Mouse (Mus musculus): ENCODE measurements around the gene Cs.

Cs gene

DNA sequence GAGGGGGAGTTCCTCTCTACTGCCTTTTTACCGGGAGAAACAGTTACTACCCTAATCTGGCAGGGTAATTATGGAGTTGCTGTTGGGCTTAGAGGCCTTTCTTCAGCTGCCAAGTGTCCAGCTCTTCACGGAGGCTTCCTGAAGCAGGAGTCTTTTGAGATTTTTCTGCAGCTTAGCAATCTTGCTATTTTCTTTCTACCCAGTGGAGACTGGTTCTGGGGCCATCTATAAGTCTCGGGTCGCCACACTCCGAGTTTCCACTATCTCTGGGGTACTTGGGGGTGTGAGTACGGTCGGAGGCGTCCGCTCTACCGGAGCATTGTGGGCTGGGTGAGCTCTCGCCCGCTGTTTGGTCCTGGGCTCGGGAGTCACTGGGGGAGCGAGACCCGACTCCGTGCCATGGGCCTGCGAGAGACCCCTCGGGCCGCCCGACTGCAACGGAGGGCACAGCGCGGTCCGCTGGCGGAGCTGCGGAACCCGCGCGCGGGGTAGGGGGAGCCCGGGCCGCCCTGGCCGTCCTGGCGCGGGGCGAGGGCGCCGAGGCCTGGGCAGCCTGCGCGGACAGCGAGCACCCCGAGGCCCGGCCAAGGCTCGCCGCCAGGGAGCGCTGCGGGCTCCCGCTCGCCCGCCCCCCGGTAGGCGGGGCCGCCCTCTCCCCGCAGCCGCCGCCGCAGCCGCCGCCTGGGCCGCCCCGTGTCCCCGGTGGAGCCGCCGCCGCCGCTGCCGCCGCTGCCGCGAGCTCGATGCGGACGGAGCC, 39.1 kb downstream of the Cs start, which contains the start of gene Ankrd52:
TSS of gene Ankrd52 (plus strand) at position 661 of the 757 bp plus-strand sequence.
- DNase-seq (ENCODE audit: low spot score), result peak; percentile 85

DNA sequence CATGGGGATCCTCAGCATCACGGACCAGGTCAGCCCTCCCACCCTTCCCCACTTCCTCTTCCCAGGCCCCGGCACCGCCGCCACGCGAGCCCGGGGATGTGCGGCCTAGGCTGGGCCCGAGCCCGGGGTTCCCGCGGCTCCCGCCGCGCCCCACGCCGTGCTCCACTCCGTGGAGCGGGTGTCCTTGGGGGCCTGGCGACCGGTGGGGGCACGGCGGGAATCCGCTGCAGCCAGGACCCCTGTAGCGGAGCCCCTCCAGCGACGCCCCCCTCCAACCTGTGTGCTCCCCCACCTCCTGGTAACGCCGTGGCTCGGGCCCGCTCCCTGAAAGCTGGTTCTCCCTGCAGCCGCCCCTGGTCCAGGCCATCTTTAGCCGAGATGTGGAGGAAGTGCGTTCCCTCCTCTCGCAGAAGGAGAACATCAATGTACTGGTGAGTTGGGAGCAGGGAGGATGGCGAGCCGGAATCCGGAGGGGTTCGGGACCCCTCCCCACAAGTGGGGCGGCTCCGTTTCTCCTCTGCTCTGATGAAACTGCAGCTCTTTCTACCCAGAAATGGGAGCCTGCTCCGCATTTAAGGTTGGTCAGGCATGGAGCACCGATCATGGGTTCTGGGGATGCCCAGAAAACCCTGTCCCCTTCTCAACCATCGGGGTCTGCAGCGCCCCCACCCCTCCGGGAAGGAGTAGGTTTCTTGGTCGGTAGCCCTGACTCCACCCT, 39.8 kb downstream of the Cs start:
- DNase-seq (ENCODE audit: low spot score), result peak; percentile 83

DNA sequence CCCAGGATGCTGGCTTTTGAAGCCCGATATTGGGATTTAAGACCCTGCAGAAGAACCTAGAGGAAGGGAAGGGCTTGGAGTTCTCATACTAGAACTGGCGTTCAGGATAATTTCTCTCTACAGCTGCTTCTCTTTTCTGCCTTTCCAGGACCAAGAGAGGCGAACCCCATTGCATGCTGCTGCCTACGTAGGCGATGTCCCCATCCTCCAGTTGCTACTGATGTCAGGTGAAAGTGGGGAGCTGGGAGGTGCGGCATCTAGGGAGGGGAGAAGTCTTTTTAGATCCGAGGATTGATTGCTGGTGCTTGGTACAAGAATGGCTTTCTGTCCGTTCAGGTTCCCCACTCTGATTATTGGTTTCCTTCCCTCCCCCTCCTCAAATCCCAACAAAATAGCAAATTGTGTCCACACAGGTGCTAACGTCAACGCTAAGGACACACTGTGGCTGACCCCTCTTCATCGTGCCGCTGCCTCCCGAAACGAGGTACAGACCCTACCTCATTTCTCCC, 40.5 kb downstream of the Cs start:
- no peak for DNase-seq (ENCODE audit: low spot score)

DNA sequence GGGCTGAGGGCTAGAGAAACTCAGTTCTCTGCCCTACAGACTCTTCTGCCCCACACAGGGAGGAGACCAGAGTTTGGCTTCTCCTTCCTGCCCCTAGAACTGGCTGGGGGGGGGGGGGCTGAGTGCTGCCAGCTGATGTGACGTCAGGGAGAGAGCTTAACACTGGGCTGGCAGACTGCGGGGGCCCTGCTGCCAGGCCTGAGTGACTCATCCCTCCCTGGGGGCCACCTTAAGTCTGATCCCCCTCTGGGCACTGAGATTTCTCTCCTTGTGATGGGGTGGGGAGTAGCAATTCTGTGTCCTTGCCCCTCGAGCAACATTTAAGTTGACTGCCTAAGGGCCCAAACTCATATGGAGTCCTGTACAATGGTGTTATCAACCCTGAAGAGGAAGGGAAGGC, 40.9 kb downstream of the Cs start:
- no peak for DNase-seq (ENCODE audit: low spot score)

DNA sequence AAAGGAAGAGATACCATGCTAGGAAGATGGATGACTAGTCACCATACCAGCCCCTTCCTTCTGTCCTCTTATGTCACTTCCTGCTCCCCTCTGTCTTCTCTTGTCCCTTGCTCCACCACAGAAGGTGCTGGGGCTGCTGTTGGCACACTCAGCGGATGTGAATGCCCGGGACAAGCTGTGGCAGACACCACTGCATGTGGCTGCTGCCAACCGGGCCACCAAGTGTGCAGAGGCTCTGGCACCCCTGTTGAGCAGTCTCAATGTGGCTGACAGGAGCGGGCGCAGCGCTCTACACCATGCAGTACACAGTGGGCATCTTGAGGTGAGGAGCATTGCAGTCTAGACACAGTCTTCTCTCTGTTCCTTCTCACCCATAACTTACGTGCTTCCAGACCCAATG, 41.7 kb downstream of the Cs start:
- DNase-seq (ENCODE audit: low spot score), result no peak

DNA sequence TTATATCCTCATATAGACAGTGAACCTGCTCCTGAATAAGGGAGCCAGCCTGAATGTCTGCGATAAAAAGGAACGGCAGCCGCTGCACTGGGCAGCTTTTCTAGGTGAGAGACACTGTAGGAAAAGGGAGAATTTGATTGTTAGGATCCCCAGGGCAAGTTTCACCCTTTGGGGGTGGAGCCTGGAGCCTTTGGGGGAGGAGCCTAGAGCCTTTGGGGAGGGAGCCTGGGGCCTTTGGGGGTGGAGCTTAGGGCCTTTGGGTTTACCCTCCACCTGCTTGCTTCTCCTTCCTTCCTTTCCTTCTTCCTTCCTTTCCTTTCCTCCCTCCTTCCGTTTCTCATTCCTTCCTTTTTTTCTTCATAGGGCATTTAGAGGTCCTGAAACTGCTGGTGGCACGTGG, 43.0 kb downstream of the Cs start:
- DNase-seq (ENCODE audit: low spot score), result no peak

DNA sequence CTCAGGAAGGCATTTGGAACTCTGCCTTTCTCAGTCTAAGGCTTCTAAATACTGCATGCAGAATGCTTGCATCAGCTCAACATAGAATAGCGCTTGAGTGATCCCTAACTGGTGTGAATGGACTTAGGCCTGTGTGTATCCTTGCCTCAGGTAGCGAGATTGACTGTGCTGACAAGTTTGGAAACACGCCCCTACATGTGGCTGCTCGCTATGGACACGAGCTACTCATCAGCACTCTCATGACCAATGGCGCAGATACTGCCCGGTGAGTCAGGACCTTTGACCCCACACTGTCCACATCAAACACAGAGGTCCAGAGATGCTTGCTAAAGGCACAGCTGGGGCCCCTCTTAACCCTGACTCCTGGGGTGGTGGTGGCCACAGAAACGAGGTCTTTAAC, 44.9 kb downstream of the Cs start:
- no peak for DNase-seq (ENCODE audit: low spot score)

DNA sequence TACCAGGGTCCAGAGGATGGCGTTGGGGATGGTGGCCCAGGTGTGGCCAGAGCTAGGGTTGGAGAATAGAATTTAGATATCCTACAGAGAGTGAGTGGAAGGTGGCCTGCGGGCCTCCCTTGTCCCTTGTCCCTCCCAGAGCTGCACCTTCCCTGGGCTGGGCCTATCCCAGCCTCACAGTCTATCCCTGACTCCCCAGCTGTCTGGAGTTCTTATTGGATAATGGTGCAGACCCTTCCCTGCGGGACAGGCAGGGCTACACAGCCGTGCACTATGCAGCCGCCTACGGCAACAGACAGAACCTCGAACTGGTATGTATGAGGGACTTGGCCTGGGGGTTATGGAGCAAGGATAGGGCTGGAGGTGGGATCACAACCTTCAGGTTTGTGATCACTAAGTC, 48.4 kb downstream of the Cs start:
- DNase-seq (ENCODE audit: low spot score), result no peak

DNA sequence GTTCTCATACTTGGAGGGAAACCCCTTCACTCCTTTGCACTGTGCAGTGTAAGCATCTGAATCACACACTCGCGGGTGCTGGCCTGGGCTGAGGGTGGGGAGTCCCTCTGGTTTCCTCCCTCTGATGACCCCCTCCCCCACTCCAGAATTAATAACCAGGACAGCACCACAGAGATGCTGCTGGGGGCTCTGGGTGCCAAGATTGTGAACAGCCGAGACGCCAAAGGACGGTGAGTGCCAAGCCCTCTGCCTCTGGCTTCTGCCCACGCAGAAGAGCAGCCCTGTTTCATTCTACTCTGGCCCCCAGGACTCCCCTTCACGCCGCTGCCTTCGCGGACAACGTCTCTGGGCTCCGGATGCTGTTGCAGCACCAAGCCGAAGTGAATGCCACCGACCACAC, 51.4 kb downstream of the Cs start:
- DNase-seq (ENCODE audit: low spot score), result no peak

DNA sequence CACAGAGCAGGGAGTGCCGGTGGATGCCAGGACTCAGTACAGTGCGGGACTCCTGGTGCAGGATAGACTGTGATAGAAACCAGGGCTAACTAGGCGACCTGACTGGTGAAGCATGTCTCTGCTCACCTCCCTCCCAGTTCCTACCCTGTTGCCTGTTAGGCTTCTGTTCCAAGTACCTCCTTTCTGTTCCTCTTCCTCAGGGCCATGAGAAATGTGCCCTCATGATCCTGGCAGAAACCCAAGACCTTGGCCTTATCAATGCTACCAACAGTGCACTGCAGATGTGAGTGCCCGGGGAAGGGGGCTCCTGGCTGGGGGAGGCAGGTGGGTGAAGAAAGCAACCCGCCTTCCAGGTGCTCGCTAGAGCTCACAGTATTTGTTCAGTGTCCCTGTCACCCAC, 52.0 kb downstream of the Cs start:
- DNase-seq (ENCODE audit: low spot score), result no peak

DNA sequence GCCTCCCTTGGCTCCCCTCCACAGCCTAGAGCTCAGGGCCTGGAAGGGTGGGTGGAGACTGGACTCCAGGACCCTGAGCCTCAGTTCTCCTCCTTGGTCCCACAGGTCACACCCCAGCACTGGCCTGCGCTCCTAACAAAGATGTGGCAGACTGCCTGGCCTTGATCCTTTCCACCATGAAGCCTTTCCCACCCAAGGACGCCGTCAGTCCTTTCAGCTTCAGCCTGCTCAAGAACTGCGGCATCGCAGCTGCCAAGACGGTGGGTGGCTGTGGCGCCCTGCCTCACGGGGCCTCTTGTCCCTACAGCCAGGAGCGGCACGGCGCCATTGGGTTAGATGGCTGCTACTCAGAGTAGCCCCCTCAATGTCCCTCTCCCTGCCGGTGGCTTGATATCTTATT, 52.8 kb downstream of the Cs start:
- no peak for DNase-seq (ENCODE audit: low spot score)

DNA sequence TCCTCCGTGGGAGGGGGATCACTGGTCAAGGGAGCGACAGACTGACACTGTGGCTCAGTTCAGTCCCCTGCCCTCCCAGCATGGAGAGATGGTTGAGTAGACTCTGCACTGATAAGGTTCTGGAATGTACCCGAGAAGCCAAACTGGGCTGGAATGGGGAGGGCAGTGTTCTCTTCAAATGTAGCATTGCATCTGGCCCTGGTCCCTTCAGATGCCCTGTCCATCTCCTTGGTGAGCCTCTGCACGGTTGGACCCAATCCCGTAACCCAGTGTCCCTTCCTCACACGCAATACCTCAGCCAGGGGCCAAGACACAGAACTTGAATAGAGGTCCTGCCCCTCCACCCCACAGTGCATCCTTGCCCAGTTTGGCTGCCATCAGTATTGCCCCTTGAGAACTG, 54.3 kb downstream of the Cs start:
- no peak for DNase-seq (ENCODE audit: low spot score)

DNA sequence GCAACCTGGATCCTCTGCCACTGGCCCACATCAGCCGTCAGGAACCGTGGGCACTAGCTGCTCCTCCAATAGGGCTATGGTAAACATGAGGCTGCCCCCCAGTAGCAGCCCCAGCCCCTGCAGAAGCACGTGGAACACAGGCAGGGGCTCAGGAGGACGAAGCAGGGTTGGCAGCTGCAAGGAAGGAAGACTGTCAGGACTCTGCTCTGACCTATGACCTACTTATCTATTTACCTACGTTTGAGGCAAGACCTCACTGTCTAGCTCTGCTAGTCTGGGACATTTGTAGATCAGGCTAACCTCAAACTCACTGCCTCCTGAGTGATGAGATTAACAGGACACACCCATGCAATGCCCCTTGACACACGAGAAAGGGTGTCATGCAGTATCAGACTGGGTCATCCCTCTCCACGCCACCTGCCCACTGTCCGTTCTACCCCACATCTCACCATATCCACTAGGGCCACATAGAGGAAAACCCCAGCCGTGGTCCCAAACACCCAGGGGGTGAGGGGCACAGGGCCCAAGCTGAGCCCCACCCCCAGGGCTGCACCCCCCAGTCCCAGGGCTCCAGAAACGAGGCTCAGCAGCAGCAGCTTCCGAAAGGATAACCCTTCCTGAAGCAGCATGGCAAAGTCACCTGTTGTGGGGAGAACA, 58.6 kb downstream of the Cs start:
- no peak for DNase-seq (ENCODE audit: low spot score)

DNA sequence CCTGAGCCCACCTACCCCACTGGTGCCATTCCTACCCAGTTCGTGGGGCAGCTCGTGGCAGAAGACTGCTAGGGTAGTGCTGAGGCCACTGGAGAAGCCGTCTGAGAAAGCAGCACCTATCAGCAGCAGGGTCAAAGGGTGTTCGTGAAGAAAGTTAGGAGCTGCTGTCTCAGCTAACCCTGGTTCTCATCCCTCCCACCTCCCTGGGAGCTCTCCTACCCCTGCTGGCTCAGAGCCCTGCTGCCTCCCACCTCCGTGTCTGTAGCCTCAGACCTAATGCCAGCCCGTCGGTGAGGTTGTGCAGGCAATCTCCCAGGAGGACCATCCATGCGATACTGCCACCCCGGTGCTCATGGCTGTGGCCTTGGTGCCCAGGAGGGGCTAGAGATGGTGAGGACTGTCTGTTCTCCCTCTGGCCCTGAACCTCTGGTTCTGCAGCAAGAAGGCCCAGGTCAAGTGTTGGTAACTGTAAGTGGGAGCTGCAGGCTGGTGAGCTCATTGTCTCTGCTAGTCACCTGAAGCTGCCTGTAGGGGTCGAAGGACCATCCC, 59.3 kb downstream of the Cs start:
- no peak for DNase-seq (ENCODE audit: low spot score)

DNA sequence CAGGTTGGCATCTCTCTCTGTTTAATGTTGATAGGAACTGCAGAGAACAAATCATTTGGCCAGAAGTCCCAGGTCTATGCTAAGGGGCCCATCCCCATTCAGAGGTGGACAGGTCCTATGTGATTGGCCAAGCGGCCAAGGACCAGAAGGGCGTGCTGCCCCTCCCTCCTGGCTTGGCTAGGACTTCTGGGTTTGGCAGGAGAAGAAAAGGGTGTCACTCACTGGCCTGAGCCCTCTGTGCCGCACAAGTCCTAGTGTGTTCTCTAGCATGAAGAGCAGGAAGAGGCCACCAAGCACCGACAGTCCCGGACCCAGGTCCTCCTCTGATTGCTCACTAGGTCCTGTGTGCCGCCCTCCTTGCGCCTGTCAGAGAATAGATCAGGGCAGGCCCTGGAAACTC, 59.9 kb downstream of the Cs start:
- DNase-seq (ENCODE audit: low spot score), result no peak

DNA sequence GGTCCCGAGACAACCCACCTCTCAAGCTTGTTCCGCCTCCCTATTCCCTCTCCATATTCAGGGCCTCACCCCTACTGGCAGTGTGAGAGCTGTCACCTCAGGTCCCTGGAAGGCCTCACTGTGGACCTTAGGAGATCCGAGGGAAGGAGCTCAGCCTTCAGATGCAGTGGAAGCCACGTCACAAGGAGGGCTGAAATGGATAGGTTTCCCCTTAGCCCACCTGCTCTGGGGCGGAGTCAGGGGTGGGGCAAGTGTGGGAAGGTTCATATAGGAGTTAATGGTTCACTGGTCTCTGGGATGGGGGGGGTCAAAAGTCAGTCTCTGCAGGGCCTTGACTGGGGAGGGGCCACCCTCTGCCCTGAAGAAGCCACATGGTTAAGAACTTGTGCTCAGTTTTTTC, 62.8 kb downstream of the Cs start:
- DNase-seq (ENCODE audit: low spot score), result no peak

DNA sequence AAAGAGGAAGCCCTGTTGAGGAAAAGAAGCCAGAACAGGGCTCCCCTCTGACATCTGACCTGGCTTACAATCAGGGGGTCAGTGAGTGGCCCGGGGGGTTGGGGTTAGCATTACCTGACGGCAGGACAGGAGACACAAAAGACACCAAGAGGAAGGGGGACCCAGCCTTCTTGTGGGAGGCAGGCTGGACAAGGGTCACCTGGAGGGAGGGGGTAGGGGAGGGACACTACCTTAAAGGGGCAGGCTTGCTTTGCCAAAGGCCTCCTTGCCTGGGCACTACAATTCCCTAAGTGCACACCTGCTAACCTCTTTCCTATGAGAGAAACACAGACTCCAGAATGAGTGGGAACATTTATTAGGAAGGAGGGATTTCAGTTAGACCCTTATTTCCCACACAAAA, 63.5 kb downstream of the Cs start, which contains the start of gene Slc39a5:
TSS of gene Slc39a5 (minus strand) at position 174 of the 400 bp plus-strand sequence.
- DNase-seq (ENCODE audit: low spot score), result no peak

DNA sequence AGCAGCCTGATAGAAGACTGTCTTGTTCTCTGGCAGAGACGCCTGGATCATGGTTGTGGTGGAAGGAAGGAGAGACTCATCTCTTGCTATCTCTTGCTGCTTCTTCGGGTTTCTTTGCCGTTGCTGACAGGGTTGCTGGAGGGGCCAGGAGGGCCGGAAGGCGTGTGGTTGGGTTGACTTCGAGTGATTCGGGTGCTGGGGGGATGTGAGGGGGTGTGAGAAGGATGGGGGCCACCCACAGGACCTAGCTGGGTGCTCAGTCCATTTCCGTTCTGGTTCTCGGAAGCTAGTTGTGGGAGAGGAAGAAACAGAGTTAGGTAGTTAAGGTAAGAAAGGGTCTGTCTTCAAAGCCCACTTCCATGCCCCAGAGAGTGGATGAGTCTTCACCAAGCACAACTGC, 64.1 kb downstream of the Cs start:
- no peak for DNase-seq (ENCODE audit: low spot score)

DNA sequence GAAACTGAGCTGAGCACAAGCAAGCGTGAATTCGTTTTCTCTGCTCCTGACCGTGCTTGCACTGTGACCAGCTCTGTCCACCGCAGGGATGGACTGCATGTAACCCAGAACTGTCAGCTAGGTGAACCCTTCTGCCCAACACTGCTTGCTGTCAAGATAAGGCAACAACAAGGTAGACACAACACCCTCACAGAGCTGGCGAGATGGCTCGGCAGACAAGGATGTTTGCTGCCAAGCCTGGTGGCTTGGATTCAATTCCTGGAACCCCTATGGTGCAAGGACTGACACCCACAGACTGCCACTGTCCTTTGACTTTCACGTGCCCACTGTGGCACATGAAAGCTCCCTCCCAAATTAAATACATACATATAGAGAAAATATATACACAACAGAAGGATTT, 66.4 kb downstream of the Cs start:
- DNase-seq (ENCODE audit: low spot score), result no peak

DNA sequence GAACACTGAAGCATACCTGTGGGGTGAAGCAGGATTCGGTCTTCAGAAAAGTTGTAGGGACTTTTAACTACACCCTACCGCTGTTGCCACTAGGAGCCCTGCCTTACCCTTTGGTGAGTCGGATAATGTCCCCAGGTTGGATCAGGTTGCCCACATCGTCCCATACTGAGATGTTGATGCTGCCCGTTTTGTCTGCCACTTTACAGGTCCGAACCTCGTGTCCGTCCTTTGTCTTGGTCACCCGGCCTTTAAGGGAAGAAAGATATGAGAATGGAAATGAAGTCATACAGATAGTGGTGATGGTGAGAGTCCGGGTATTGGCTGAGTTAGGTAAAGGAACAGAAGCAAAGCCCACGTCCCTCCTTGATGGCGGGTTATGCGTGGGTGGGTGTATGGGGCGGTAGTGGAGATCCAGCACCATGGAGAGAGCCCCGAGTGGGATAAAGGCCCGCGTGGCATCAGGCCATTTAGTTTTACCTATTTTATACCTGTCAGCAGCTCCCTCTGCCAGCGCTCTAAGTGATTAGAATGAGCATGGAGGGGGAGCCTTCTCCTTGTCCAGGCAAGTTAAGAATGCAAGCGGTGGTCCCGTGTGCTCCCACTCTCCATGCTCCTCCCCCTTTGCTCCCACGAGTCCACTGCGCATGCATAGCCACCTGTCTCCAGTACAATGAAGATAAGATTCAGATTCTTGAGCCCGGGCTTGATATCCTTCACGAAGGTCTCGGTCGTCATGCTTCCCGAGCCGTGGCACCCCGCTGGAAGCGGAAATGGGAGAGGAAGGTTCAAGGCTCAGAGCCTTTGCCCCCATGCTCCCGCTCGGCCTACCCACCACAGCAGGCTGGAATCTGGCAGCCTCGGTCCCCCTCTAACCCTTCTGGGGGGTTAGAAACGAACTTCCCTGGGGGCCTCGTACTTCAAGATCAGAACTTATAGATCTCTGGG, 71.3 kb downstream of the Cs start:
- peak; percentile 69 for DNase-seq (ENCODE audit: low spot score)
